ENCODE assay signal across 29 mouse cellular contexts in genomic region chr19:36840301-36840700, GRCm38 (mm10).
"Had no signal": no experiment of that assay in that cellular context is flagged by ENCODE, and none has a peak within 500 bp of the region (broad histone marks: within the 10 kb centered on the region; RNA-seq: fewer than 3 reads in every experiment).

No protein-coding gene starts in this region.

- DNase-seq: left cerebral cortex, postnatal 4 days; liver; liver, embryonic 13.5 days; liver, postnatal 0 days; lung, adult 18-20 months; lung, adult 2 months; lung, embryonic 14.5 days; lung, postnatal 10 days; lung, postnatal 14 days; lung, postnatal 36 days; lung, postnatal 4 days; midbrain, embryonic 14.5 days had no signal

- H3K27ac ChIP-seq: limb, embryonic 10.5 days; limb, embryonic 12.5 days; limb, embryonic 13.5 days; limb, embryonic 15.5 days; liver, embryonic 12.5 days; liver, embryonic 13.5 days; liver, embryonic 14.5 days; liver, embryonic 15.5 days; lung, embryonic 15.5 days; macrophage; midbrain, embryonic 10.5 days; midbrain, embryonic 12.5 days; midbrain, embryonic 13.5 days; midbrain, embryonic 15.5 days; neural tube, embryonic 12.5 days; neural tube, embryonic 13.5 days had no signal

- H3K4me3 ChIP-seq: limb, embryonic 10.5 days; limb, embryonic 12.5 days; limb, embryonic 13.5 days; limb, embryonic 15.5 days; liver, embryonic 12.5 days; liver, embryonic 13.5 days; liver, embryonic 15.5 days; lung, embryonic 15.5 days; megakaryocyte, embryonic 14.5 days; midbrain, embryonic 10.5 days; midbrain, embryonic 12.5 days; midbrain, embryonic 13.5 days; midbrain, embryonic 15.5 days; myocyte; neural tube, embryonic 12.5 days; neural tube, embryonic 13.5 days had no signal
